Mouse (Mus musculus): ENCODE data around the gene Gorasp2.

The Gorasp2 gene

GRCm38 (mm10) chr2:70660887-70661714 is at the start of gene Gorasp2:
Gene Gorasp2 (plus strand): TSS chr2:70661576.
- DNase-seq (ENCODE audit: low read depth), result peak; percentile 98

GRCm38 (mm10) chr2:70614745-70615351 is 46.5 kb upstream of the Gorasp2 start:
- no peak for DNase-seq (ENCODE audit: low read depth)

DNA sequence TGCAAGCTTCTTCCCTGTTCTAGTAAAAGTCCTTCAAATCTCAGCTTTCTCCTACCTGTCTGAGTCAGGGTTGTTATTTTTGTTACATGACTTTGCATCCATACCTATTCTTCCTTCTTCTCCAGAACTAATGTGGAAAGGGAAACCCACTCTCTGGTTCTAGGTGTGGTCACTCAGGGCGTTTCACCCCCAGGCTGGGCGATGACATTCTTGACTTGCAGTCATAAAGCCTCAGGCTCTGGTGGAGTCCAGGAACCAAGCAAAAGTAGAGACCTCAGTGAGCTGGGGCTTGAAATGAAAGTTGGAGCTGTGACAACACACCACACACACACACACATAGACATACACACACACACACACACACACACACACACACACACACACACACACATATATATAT is 45.3 kb upstream of the Gorasp2 start:
- no peak for DNase-seq (ENCODE audit: low read depth)

DNA sequence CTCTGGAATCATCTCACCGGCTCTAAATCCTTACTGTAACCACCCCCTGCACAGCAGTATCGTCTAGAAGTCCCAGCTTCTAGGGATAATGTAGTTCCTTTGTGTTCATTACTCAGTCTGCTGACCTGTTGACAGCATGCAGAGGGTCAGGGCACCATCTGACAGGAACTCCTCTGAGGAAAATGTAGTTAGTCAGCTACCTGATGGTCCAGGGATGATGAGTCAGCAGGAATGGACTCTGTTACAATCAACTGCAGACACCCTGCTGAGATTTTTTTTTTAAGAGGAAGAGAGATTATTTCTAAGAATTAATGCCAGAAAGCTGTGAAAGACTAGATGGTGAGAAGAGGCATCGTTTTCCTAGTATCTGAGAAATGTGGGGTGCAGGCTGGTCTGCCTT is 44.8 kb upstream of the Gorasp2 start:
- peak; percentile 37 for DNase-seq (ENCODE audit: low read depth)

- no peak for DNase-seq (ENCODE audit: low read depth)
These were observed 42.0 kb upstream of the Gorasp2 start for GRCm38 (mm10) chr2:70619232-70619835.

DNA sequence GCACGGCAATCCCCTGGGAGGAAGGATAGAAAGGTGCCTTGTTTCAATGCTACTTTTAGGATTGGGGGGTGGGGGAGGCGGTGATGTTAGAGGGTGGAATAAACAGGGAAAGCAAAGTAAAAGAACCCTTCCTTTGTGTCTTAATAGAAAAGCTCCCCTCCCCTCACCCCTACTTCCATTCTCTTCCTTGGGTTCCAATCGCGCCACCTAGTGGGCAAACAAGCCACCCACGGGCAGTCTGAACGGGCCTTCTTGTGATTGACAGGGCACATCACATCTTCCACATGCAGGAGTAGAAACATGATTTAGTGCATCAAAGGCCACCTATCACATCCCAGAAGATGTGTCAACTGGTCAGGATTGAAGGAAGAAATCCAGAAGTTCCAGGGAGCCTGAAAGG is 41.2 kb upstream of the Gorasp2 start:
- peak; percentile 58 for DNase-seq (ENCODE audit: low read depth)

GRCm38 (mm10) chr2:70622244-70622643 is 39.1 kb upstream of the Gorasp2 start:
- no peak for DNase-seq (ENCODE audit: low read depth)

DNA sequence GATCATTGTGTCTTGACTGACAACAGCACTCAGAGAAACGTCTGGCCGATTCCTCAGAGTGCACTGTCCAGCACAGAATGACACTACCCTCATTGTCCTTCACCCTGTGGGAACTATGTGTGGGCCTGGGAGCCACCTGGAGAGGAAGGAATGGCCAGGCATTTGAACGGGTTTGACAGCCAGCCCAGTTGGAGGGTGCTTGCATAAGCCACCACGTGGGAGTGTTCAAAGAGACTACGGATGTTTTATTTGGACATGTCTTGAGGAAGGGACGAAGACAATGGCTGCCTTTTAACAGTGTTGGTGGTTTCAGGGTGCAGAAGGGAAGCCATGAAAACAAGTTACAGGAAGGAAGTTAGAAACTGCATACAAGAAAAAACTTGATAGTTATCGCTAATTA is 35.6 kb upstream of the Gorasp2 start:
- DNase-seq (ENCODE audit: low read depth), result no peak

GRCm38 (mm10) chr2:70628397-70628796 is 33.0 kb upstream of the Gorasp2 start:
- no peak for DNase-seq (ENCODE audit: low read depth)

- peak; percentile 72 for DNase-seq (ENCODE audit: low read depth)
These were observed 32.0 kb upstream of the Gorasp2 start for GRCm38 (mm10) chr2:70629339-70629761.

DNA sequence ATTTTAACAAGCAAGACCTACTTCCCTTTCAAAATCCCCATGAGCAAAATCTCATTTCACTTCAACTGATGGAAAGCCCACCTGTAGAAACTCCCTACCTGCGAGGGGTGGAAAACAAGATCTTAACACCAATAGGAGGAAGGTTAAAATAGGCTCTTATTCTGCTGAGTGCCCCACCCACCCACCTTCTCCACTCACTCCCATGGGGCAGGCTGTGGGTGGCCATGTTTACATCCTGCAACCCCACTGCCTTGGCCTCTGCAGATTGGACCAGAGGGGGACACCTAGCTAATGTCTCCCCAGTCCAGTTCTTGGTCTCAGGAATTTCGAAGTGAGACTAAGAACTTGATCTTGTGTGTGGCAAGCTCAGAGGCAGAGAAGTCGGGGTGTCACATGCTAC is 31.5 kb upstream of the Gorasp2 start:
- DNase-seq (ENCODE audit: low read depth), result no peak

- no peak for DNase-seq (ENCODE audit: low read depth)
These were observed 30.1 kb upstream of the Gorasp2 start for GRCm38 (mm10) chr2:70631321-70631720.

GRCm38 (mm10) chr2:70632412-70632811 is 29.0 kb upstream of the Gorasp2 start:
- no peak for DNase-seq (ENCODE audit: low read depth)

DNA sequence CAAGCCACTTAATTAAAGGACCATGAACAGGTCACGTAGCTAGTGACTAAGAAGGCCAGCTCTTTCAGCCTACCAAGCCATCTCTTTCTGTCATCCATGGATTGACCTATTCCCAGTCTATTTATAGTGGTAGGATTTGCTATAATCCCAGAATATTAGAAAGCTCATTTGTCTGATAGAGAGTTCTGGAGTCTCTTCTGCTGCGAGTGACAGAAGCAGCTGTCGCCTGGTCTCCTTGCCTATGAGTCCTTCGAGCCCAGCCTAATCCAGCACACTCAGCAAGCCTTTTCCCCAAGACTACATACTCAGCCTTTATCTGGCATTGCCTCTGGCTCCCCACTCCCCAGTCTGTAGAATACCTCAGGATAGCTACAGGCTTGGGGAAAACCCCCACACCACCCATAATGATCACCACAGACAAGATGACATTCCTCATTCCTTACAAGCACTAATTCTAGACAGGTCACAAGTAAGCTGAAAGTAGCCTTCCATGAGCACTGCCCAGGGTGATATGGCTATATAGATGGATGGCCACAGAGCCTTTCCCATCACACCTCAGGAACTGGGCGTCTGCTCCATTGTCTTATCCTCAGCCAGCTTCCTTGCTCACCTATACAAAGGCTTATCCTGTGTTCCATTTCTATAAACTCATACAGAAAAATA is 27.2 kb upstream of the Gorasp2 start:
- no peak for DNase-seq (ENCODE audit: low read depth)

- DNase-seq (ENCODE audit: low read depth), result no peak
These were observed 20.4 kb upstream of the Gorasp2 start for GRCm38 (mm10) chr2:70640968-70641367.

DNA sequence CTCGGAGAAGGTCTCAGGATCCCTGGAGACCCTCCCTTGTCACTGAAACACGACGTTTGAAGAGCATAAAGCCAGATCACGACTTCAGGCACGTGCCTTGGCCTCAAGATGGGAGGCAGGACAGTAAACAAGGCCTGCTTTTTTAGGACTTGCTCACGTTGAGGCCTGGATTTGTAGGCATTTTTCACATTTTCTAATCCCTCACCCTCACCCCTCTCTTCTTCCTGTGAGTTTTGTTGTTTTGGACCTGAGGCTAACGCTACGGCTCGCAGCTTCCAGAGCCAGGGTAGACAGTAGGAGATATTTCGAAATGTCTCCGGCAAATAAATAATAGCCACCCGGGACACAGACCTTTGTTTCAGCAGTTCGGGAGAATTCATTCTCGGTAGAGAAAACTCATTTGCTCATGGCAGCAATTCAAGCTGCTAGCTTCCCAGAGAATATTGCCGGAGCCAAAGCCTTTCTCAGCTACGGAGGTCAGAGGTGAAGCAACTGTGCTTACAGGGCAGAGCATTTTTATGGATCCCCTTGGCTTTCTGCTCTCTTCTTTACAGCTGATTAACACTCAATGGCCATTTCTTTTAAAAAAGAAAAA is 18.3 kb upstream of the Gorasp2 start:
- DNase-seq (ENCODE audit: low read depth), result no peak

DNA sequence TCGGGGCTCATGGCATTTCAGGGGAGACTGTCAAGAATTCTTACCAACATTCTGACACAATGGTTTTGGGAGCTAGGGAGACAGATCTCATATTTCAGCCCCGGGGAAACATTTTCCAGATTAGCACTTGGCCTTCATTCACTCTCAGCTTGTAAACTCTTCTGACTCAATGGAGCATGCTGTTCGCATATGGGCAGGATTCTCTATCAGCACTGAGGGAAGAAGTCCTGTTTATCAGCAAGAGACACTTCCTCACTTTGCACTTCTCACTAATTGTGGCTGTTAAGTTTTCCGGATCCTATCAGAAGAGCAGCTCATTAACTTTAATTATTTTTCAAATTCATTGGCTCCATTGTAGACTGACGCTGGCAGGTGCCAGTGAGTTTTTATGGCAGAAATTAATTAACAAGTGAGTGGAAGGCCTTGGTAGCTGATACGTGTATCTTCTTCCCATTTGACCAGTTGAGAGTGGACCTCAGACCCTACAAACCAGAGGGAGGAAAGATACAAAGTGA is 16.1 kb upstream of the Gorasp2 start:
- no peak for DNase-seq (ENCODE audit: low read depth)

DNA sequence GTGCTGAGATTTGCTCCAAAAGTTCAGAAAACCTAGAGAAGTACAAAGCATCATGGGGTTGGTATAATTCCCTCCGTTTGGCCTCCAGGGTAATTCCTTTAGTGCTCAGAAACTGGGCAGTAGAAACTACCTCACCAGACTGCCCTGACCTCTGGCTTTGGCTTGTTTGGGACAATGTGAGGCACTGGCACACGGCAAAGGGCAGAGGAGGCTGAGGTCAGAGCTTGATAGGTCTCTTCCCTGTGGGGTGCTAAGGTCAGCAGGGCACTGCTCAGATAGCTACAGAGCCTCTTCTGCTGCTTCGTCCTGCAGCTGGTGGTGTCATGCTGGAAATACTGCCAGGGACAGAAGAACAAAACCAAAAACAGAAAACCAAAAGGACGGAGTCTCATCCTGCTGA is 13.7 kb upstream of the Gorasp2 start:
- DNase-seq (ENCODE audit: low read depth), result no peak

DNA sequence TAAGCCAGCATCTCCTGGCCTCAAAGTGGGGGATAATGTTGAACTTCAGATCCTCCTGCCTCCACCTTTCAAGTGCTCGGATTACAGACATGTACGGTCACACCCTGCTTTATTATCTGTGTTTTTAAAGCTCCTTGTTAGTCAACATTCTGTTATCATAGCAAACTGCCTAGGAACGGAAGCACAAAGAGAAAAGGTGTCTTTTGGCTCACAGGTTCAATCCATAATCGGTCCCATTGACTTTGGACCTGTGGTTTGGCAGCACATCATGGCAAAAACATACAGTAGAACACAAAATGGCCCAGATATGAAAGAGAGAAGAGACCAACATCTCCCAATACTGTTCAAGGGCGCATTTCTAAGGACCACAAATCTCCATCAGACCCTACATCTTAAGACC is 13.1 kb upstream of the Gorasp2 start:
- no peak for DNase-seq (ENCODE audit: low read depth)

GRCm38 (mm10) chr2:70649471-70649870 is 11.9 kb upstream of the Gorasp2 start:
- DNase-seq (ENCODE audit: low read depth), result no peak

DNA sequence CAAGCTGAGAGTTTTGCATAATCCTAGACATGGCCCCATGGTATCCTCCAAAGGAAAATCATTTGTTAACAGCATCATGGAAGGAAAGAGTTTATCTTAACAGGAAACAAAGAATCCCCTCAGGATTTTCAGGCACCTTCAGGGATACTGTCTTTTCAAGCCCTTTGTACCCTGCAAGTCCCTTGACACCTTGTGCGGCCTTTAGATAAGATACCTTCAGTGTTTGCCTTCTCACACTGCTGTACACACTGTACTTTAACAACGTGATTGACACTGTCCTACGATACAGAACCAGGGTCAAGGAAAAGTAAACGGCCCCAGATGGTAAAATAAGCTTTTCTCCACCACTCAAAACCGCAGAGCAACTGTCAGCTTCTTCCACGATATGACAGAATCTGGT is 9.6 kb upstream of the Gorasp2 start:
- DNase-seq (ENCODE audit: low read depth), result no peak

- no peak for DNase-seq (ENCODE audit: low read depth)
These were observed 4.3 kb upstream of the Gorasp2 start for GRCm38 (mm10) chr2:70657083-70657482.

Measured in NIH3T3 (cell line).